Mouse (Mus musculus) heart, embryonic 11.5 days (tissue): ENCODE data around the gene Adgra3. TPM values are rescaled to one million over a fixed set of nuclear protein-coding genes. Genes with fewer than 3 reads are reported as not detected.

ENCODE experiments used
- ATAC-seq: fragments of 200-750 bp; cut with Nextera tagmentation; replicated peaks from 2 replicates; pipeline ENCODE4 v1.8.0; 2017; ENCODE audit warnings: moderate library complexity; ENCODE audit not compliant: insufficient number of reproducible peaks, low FRiP score, low TSS enrichment
- H3K27ac ChIP-seq: fragments of 300-500 bp; sonication (generic); 2 replicates; pipeline ENCODE4 v1.5.1; 2014; ENCODE audit warnings: mild to moderate bottlenecking, low read depth, low read length
- H3K27me3 ChIP-seq: fragments of 300-500 bp; sonication (generic); 2 replicates; pipeline ENCODE4 v1.6.1; 2014; ENCODE audit warnings: mild to moderate bottlenecking, low read length, mixed read lengths; ENCODE audit not compliant: control insufficient read depth, insufficient read depth
- H3K36me3 ChIP-seq: fragments of 300-500 bp; sonication (generic); 2 replicates; pipeline ENCODE4 v1.6.1; 2014; ENCODE audit warnings: mild to moderate bottlenecking, low read length, moderate library complexity, mixed read lengths; ENCODE audit not compliant: control insufficient read depth, insufficient read depth
- H3K4me1 ChIP-seq: fragments of 300-500 bp; sonication (generic); 2 replicates; pipeline ENCODE4 v1.6.1; 2014; ENCODE audit warnings: low read length; ENCODE audit not compliant: control insufficient read depth, insufficient read depth
- H3K4me2 ChIP-seq: fragments of 300-500 bp; sonication (generic); 2 replicates; pipeline ENCODE4 v1.6.1; 2014; ENCODE audit warnings: mild to moderate bottlenecking, moderate library complexity
- H3K4me3 ChIP-seq: fragments of 300-500 bp; sonication (generic); 2 replicates; pipeline ENCODE4 v1.5.1; 2014; ENCODE audit warnings: low read depth, low read length
- H3K9ac ChIP-seq: fragments of 300-500 bp; sonication (generic); 2 replicates; pipeline ENCODE4 v1.6.1; 2014; ENCODE audit warnings: mild to moderate bottlenecking, low read depth, low read length, moderate library complexity
- H3K9me3 ChIP-seq: fragments of 300-500 bp; sonication (generic); replicated peaks from 2 replicates; pipeline ENCODE4 v1.6.1; 2016; ENCODE audit warnings: low read length; ENCODE audit not compliant: control insufficient read depth
- WGBS: fragments of 180-500 bp; shearing (Covaris S2); extraction: QIAGEN DNeasy Blood & Tissue Kit; methylation state at CpG from one replicate; pipeline ENCODE4 v1.1.7; 2014; ENCODE audit not compliant: insufficient replicate concordance; 5-methylcytosine and 5-hydroxymethylcytosine counted together
- polyA plus RNA-seq: library from polyadenylated mRNA; unstranded; fragments of >200 nt; fragmentation: Nextera tagmentation; extraction: Ambion mirVana; gene quantifications from 2 replicates; pipeline ENCODE4 v1.2.1, GENCODE M21; 2014

The Adgra3 gene
- polyA plus RNA-seq, 1 experiment from 2014 or later, result 18.6 TPM

DNA sequence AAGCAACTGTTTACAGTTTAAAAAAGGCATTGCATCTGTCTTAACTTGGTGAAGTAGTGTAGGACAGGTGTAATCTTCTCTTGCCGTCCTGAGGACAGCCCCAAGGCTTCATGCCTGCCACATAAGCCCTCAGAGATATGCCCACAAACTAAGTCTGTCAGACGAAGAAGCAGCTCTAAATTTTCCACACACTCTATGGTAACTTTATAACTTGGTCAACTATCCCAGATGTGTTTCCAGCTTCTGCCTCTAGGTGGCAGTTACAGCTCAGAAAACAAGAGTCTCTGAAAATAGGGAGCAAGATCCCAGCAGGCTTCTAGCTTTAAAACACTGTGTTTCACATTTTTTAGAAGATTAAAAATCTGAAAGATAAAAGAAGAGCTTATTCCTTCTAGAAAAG lies 82.8 kb downstream of the Adgra3 start:
- Histone ChIP-seq H3K9me3 (no peaks in the 10 kb centered on the region), H3K27ac (no peak overlapping the region), H3K9ac (no peak overlapping the region), H3K36me3 (peaks cover 7% of the 10 kb centered on the region), H3K4me3 (no peak overlapping the region), H3K4me2 (no peak overlapping the region), H3K27me3 (no peaks in the 10 kb centered on the region), H3K4me1 (no peaks in the 10 kb centered on the region)
- WGBS, result 46% methylated on average over 2 of the region's 2 CpGs
- no peak for ATAC-seq

DNA sequence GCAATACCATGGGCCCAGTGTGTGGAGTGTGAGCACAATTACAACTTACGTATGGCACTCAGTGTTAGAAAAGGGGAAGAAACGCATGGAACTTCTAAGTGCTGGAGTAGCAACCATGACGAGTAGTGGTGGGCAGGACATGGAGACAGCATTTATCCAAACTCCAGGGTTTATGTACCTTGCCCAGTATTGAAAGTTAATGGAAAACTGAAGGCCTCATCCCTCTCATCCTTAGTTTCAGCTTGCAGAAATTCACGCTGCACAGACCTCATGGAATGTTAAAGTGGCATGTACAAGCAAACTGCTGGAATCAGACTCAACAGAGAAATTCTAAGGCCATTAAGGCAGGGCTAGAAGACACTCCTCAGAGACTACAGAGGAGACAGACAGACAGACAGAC lies 84.6 kb downstream of the Adgra3 start:
- Histone ChIP-seq H3K4me2 (no peak overlapping the region), H3K4me1 (no peaks in the 10 kb centered on the region), H3K36me3 (peaks cover 7% of the 10 kb centered on the region), H3K27ac (no peak overlapping the region), H3K9me3 (no peaks in the 10 kb centered on the region), H3K9ac (no peak overlapping the region), H3K4me3 (no peak overlapping the region), H3K27me3 (no peaks in the 10 kb centered on the region)
- ATAC-seq, result no peak
- WGBS, result 89% methylated on average over 4 of the region's 4 CpGs

DNA sequence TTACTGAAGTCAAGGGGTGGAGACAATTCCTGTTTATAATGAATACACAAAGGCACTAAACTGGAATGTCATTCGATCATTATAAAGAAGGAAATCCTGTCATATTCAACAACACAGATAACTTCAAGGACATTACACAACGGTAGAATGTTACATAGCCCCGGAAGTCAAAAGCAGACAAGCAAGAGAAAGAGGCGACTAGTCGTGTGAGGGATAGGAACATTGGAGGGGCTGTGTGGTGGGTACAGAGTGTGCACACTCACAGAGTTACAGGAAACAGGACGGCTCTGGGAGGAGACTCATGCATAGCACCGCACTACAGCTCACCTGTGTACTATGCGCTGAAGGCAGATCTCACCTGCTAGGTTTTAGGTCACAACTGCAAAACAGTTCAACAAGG lies 89.1 kb downstream of the Adgra3 start:
- no peaks in the 10 kb centered on the region for H3K27me3 ChIP-seq
- H3K9me3 ChIP-seq, result no peaks in the 10 kb centered on the region
- 0 out of 2 replicates have a peak, but pooled peaks cover 4% of the 10 kb centered on the region for H3K36me3 ChIP-seq
- H3K9ac ChIP-seq, result no peak overlapping the region
- no peak overlapping the region for H3K27ac ChIP-seq
- 0 out of 2 replicates have a peak, but pooled peaks cover 3% of the 10 kb centered on the region for H3K4me1 ChIP-seq
- no peak for ATAC-seq
- WGBS, result 81% methylated on average over 8 of the region's 8 CpGs
- H3K4me2 ChIP-seq, result no peak overlapping the region
- H3K4me3 ChIP-seq, result no peak overlapping the region

DNA sequence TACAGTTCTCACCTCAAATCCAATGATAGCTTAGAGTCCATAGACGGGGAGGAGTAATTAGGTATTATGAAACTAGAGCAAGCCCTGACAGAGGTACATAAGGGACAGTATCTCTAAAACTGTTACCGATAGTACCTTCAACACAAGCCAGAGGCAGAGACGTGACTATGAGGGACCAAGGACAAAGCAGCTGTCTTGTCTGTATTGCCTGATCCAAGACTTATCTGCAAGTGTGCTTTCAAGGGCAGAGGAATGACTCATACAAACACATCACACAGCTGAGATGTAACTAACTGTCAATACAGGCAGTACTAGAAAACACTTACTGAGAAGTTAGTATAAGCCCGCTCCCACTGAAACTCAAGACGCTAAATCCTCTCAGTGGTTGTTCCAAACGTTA lies 91.1 kb downstream of the Adgra3 start:
- 77% methylated on average over 6 of the region's 6 CpGs for WGBS
- Histone ChIP-seq H3K9ac (no peak overlapping the region), H3K27me3 (no peaks in the 10 kb centered on the region), H3K27ac (no peak overlapping the region), H3K4me3 (no peak overlapping the region), H3K4me2 (no peak overlapping the region), H3K36me3 (peaks cover 9% of the 10 kb centered on the region; the same call in 1 of the 2 replicates), H3K4me1 (0 out of 2 replicates have a peak, but pooled peaks cover 3% of the 10 kb centered on the region), H3K9me3 (no peaks in the 10 kb centered on the region)
- ATAC-seq, result no peak

DNA sequence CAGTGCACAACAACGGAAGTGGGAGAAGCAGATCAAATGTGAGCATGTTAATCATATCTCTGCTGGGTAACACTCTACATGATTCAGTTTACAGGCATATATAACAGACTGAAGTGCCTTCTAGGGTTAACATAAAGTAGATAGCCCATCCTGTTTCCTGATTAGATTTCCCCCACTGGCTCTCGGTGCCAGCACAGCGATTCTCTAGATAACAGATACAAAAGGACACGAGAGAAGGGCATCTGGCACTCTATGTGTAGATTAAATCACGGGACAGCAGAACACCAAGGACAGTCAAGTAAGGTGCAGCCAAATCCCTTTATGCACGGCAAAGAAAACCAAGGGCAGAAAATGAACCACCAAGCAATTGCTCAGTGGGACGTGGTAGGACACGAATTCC lies 93.0 kb downstream of the Adgra3 start:
- Histone ChIP-seq H3K27ac (no peak overlapping the region), H3K9me3 (no peaks in the 10 kb centered on the region), H3K36me3 (peaks cover 11% of the 10 kb centered on the region; the same call in 1 of the 2 replicates), H3K27me3 (no peaks in the 10 kb centered on the region), H3K9ac (no peak overlapping the region), H3K4me2 (no peak overlapping the region), H3K4me1 (0 out of 2 replicates have a peak, but pooled peaks cover 3% of the 10 kb centered on the region), H3K4me3 (no peak overlapping the region)
- WGBS, result 44% methylated on average over 8 of the region's 8 CpGs
- ATAC-seq, result no peak

DNA sequence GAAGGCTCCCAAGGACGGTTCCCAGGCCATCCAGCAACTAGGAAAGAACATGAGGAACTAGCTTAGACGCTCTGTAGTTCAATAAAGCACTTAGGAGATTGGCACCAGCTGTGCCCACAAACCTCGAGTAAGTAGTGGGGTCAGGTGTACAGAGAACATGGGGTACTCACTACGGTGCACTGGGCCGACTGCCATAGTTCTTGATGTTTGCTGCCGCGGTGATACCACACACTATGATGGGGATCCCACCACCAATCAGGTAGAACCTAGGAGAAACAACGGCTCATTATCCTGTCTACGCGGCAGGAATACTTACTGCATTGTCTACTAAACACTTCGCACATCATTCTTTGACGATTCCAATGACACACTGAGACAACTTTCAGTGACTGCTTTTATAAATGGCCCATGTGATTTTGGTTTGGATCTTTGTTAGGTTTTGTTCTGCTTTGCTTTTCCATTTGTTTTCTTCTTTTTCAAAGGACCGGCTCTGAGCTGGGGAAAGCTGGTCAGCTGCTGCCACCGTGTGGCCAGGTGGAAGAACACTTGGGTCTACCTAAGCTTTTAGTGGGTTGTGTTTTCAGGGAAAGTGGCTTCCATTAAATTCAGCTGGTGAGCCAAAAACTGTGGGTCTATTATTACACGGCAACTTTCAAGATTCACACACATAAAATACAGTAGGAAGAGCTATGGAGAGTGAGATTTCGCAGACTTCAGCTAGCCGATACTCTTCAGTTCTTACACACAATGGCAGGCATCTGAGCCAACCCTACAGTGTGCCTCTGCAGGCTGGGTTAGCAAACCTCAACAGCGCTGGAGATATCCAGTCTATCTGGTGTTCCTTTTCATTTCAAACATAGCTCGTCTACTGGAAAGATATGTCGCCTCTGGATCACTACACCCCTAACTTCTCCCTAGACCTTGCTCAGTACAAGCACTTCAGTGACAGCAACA lies 97.1 kb downstream of the Adgra3 start:
- Histone ChIP-seq H3K4me3 (no peak overlapping the region), H3K36me3 (peaks cover 18% of the 10 kb centered on the region), H3K4me1 (0 out of 2 replicates have a peak, but pooled peaks cover 3% of the 10 kb centered on the region), H3K27ac (no peak overlapping the region), H3K4me2 (no peak overlapping the region), H3K9me3 (no peaks in the 10 kb centered on the region), H3K9ac (no peak overlapping the region), H3K27me3 (no peaks in the 10 kb centered on the region)
- ATAC-seq, result no peak
- 82% methylated on average over 20 of the region's 20 CpGs for WGBS

DNA sequence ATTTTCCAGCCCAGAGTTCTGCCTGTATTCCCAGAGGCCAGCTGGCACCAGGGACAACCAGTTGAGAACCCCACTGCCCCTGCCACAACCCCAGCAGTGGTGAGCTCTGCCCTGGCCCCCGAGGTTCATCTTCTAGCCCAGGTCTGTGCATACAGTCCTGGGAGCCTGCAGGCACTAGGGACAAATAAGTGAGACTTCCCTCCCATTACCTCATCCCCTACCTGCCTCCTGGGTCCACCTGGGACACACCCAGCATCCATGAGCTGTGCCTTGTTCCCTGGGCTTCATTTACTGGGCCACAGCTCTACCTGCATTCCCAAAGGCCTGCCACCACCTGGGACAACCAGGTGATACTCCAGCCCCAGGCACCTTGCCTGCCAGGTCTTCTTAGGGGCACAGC lies 122.5 kb downstream of the Adgra3 start:
- no peak for ATAC-seq
- Histone ChIP-seq H3K36me3 (no peaks in the 10 kb centered on the region), H3K4me3 (no peak overlapping the region), H3K4me2 (no peak overlapping the region), H3K9me3 (no peaks in the 10 kb centered on the region), H3K9ac (no peak overlapping the region), H3K4me1 (no peaks in the 10 kb centered on the region), H3K27ac (no peak overlapping the region), H3K27me3 (no peaks in the 10 kb centered on the region)
- 79% methylated on average over 1 of the region's 1 CpGs for WGBS

DNA sequence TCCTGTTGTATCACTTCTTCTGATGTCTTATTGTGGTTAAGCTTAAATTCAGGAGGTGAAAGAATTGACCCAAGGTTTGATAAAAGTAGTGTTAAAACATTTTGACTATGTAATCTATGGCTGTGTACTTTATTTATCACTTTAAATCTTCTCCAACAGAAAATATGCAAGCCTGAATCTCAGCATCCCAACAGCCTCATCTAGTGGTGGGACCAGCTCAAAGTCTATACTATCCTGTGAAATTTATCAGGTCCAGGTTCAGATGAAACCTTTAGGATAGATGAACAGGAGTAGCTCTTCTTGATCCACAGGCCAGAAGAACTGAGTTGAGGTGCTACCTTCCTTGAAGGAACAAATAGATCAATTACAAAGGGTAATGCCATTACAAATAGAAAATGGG lies 134.1 kb downstream of the Adgra3 start:
- Histone ChIP-seq H3K9ac (no peak overlapping the region), H3K4me1 (no peaks in the 10 kb centered on the region), H3K9me3 (no peaks in the 10 kb centered on the region), H3K27me3 (no peaks in the 10 kb centered on the region), H3K4me3 (no peak overlapping the region), H3K27ac (no peak overlapping the region), H3K4me2 (no peak overlapping the region), H3K36me3 (no peaks in the 10 kb centered on the region)
- ATAC-seq, result no peak

DNA sequence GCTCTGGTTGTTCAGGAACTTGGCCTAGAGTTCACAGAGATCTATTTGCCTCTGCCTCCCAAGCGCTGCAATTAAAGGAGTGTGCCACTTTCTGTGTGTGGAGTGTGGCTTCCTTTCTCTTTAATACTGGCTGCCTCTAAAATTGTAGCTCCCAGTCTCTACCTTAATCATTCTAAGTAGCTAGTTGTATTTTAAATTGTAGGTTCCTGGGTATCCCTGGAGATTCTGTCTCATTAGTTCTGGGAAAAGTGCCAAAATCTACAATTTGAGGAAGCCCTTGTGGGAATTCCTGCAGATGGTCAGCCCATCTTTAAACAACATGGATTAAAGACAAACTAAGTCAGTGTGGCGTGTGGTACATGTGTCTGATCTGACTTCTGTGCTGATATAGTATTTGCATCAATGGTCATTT lies 143.1 kb downstream of the Adgra3 start:
- Histone ChIP-seq H3K27ac (no peak overlapping the region), H3K4me1 (no peaks in the 10 kb centered on the region), H3K9me3 (no peaks in the 10 kb centered on the region), H3K4me3 (no peak overlapping the region), H3K27me3 (no peaks in the 10 kb centered on the region), H3K4me2 (no peak overlapping the region), H3K9ac (no peak overlapping the region), H3K36me3 (no peaks in the 10 kb centered on the region)
- WGBS, result 64% methylated on average over 2 of the region's 2 CpGs
- no peak for ATAC-seq
